In the genomic region with DNA sequence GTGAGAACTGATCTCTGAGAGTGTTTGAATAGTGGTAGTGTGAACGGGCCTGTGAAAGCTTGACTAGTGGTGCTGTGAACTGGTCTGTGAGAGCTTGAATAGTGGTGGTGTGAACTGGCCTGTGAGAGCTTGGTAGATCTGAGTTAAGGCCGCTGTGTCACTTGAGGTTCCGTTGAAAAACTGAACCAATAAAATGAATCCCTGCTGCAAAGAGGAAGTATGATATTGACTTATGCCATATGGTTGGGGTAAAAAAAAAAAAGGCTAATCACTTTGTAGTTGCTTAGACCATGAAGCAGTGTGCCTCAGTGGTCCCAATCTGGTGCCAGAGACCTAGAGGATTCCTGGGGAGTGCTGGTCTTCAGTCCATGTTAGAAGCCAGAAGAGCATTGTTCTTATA, we compare ENCODE assay signal across 32 mouse cellular contexts. TPM values are rescaled to one million over a fixed set of nuclear protein-coding genes. Genes with fewer than 3 reads are reported as not detected.
"Had no signal": no experiment of that assay in that cellular context is flagged by ENCODE, and none has a peak within 500 bp of the region (broad histone marks: within the 10 kb centered on the region; RNA-seq: fewer than 3 reads in every experiment).

No protein-coding gene starts in this region.

- H3K4me2 ChIP-seq: embryonic facial prominence, embryonic 12.5 days; embryonic facial prominence, embryonic 13.5 days; embryonic facial prominence, embryonic 15.5 days; forebrain, embryonic 12.5 days; forebrain, embryonic 13.5 days; forebrain, embryonic 15.5 days had no signal

- H3K9ac ChIP-seq: embryonic facial prominence, embryonic 12.5 days; embryonic facial prominence, embryonic 13.5 days; embryonic facial prominence, embryonic 15.5 days; forebrain, embryonic 12.5 days; forebrain, embryonic 13.5 days; forebrain, embryonic 15.5 days; forebrain, postnatal 0 days had no signal

- H3K27me3 ChIP-seq: forebrain, embryonic 15.5 days had no signal

- H3K36me3 ChIP-seq: embryonic facial prominence, embryonic 10.5 days; embryonic facial prominence, embryonic 12.5 days; embryonic facial prominence, embryonic 13.5 days; embryonic facial prominence, embryonic 15.5 days; forebrain, embryonic 10.5 days; forebrain, embryonic 12.5 days; forebrain, embryonic 15.5 days had no signal

- H3K9me3 ChIP-seq: embryonic facial prominence, embryonic 12.5 days; embryonic facial prominence, embryonic 15.5 days; forebrain, embryonic 13.5 days; forebrain, embryonic 15.5 days had no signal

- ATAC-seq: forebrain, embryonic 13.5 days; forebrain, embryonic 14.5 days; forebrain, embryonic 15.5 days; forebrain, embryonic 16.5 days; forebrain, postnatal 0 days had no signal

- DNase-seq: cerebellum, adult 9-11 months; cerebellum, postnatal 10 days; cerebellum, postnatal 14 days; cerebellum, postnatal 25 days; cerebellum, postnatal 36 days; embryo, embryonic 11 days; forebrain, postnatal 0 days; gastrocnemius, adult 2 months; gastrocnemius, postnatal 10 days; gastrocnemius, postnatal 14 days; gastrocnemius, postnatal 25 days; gastrocnemius, postnatal 36 days; heart, adult 11 months; heart, adult 18-20 months; heart, adult 2 months had no signal

- H3K4me3 ChIP-seq: embryonic facial prominence, embryonic 10.5 days; embryonic facial prominence, embryonic 12.5 days; embryonic facial prominence, embryonic 13.5 days; embryonic facial prominence, embryonic 15.5 days; erythroblast, embryonic 14.5 days; forebrain, embryonic 10.5 days; forebrain, embryonic 12.5 days; forebrain, embryonic 13.5 days; forebrain, embryonic 15.5 days; gastrocnemius, adult 2 months; heart, adult 2 months had no signal

- H3K27ac ChIP-seq: embryonic facial prominence, embryonic 10.5 days; embryonic facial prominence, embryonic 12.5 days; embryonic facial prominence, embryonic 13.5 days; embryonic facial prominence, embryonic 15.5 days; forebrain, embryonic 10.5 days; forebrain, embryonic 12.5 days; forebrain, embryonic 13.5 days; forebrain, embryonic 15.5 days; heart, adult 2 months had no signal

RNA-seq across cellular contexts. Expression of a gene that starts 2.0 kb away (rescaled TPM):
- total RNA-seq: common myeloid progenitor, adult 5-6 weeks; granulocyte monocyte progenitor cell, adult 5-6 weeks had no signal
- polyA plus RNA-seq: erythroblast, embryonic 14.5 days had no signal

RNA-seq across cellular contexts. Expression of a gene that starts 30.0 kb away (rescaled TPM):
- total RNA-seq: common myeloid progenitor, adult 5-6 weeks; gastrocnemius, adult 18-20 months; gastrocnemius, adult 2 months; gastrocnemius, adult 8-10 months; gastrocnemius, postnatal 25 days; gastrocnemius, postnatal 36 days; heart, adult 18-20 months; heart, adult 2 months; heart, adult 8-10 months had no signal
- polyA plus RNA-seq: erythroblast, embryonic 14.5 days; gonadal fat pad, adult 2 months; heart, adult 2 months had no signal
